Mouse (Mus musculus): ENCODE data around the gene Osbpl7.

Gene Osbpl7

DNA sequence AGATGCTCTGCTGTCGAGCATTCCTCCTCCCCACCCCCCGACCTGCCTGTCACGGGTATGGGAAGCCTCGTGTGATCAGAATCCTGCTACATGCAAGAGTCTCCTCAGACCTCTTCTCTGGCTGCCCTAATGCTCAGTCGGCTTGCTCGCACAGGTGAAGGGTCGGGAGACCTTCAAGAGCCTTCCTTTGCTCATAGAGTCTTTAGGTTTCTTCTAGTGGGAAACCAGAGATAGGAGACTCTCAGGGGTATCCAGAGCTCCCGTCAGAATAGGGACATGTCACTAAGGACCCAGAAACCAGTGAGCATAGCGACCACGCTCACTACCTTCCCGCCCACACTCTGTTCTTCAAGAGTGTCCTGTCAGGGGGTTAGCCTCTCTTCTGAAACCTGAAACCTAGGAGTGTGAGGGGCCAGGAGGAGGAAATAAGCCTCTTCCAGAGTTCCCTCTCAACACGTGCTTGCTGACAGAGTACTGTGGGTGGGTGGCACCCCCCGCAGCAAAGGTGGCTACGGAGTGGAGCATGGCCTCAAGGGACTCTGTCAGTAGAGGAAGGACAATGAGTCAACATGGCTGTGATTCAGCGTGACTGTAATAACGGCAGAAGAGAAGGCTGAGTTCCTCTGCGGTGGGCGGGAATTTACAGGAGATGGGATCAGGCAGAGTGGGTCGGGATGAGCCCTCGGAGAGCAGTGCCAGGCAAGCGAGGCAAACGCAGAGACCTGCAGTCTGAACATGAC, 33.1 kb downstream of the Osbpl7 start:
- DNase-seq (ENCODE audit: low read depth) = no peak

DNA sequence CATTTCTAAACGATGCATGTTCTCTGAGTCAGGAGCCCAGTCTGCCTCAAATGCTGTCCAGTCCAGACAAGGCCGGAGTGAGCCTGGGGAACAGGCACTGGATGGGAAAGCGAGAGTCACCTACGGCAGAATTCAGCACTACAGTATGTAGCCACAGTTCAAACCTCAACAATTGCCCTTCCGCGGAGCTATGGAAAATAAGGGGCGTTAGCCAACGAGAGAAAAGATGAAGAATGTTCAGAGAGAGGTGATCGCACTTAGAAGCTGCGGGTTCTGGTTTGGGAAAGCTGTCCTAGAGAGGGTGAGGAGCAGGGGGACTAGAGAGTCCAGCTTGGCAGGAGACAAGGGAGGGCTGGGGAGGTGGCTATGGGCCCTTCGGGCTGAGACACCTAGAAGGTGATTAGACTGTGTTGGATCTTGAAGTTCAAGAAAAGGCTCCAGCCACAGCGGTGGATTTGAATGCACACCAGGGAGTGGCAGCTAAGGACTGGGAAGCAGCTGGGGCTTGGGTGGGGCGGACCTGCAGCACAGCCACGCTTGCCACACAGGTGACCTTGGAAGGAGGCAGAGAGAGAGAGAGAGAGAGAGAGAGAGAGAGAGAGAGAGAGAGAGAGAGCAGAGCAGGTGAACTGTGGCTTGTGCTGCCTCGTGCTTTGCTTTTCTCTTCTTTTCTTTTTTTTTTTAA, 34.5 kb downstream of the Osbpl7 start:
- no peak for DNase-seq (ENCODE audit: low read depth)

DNA sequence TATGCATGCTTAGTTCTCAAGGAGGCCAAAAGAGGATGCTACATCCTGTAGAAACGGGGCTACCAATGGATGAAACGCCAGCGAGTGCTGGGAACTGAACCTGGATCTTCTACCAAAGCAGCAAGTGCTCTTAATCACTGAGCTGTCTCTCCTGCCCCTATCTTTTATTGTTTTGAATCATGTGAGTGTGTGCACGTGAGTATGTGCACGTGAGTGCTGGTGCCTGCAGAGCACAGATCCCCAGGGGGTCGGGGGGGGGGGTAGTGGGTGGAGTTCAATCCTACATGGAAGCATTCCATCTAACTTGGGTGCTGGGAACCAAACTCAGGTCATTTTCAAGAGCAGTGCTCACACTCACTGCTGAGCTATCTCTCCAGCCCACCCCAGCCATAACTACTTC, 35.9 kb downstream of the Osbpl7 start:
- DNase-seq (ENCODE audit: low read depth) = no peak

DNA sequence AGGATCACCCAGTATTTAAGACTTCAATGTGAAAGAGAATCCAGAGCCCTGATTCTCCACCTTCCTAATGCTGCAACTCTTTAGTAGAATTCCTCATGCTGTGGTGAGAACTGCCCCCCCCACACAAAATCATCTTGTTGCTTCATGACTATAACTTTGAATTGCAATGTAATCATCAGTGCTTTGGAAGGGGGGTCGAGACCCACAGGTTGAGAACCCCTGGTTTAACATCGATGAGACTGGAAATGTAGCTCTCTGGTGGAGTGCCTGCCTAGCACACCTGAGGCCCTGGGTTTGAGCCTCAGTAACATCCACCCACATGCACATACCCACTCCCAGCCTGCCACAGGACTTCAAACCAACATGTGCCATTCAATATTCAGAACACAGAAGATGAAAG, 44.2 kb downstream of the Osbpl7 start:
- DNase-seq (ENCODE audit: low read depth) = no peak

- DNase-seq (ENCODE audit: low read depth) = no peak
Measured at GRCm38 (mm10) chr11:97098791-97099190, 48.4 kb downstream of the Osbpl7 start.

- peak; percentile 33 for DNase-seq (ENCODE audit: low read depth)
Measured at GRCm38 (mm10) chr11:97101722-97102121, 51.3 kb downstream of the Osbpl7 start.

GRCm38 (mm10) chr11:97103163-97104090, 53.0 kb downstream of the Osbpl7 start:
- DNase-seq (ENCODE audit: low read depth) = no peak

GRCm38 (mm10) chr11:97104091-97104483, 53.7 kb downstream of the Osbpl7 start:
- DNase-seq (ENCODE audit: low read depth) = no peak

GRCm38 (mm10) chr11:97108976-97109375, 58.5 kb downstream of the Osbpl7 start:
- DNase-seq (ENCODE audit: low read depth) = no peak

DNA sequence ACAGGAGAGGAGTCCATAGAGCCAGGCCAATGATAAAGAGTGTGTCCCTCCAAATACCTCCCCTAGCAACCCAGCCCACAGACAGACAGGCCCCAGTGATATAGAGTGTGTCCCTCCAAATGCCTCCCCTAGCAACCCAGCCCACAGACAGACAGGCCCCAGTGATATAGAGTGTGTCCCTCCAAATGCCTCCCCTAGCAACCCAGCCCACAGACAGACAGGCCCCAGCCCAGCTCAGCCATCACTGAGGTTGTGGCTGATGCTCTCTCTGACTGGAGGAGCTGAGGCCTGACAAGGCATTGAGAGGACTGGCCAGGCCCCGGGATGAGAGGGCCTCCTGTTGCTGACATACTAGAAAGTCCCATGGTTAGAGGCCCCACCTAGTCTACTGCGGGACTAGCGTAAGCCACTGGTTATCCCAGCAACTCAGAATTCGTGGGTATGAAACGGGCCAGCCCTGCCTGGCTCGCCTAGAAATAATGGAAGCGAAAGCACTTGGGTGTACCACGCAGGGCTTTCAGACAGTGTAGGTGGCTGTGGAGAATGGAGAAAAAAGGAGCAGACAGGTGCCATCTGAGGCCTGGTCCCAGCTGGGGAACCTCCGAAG, 62.2 kb downstream of the Osbpl7 start:
- DNase-seq (ENCODE audit: low read depth) = no peak

- DNase-seq (ENCODE audit: low read depth) = no peak
Measured at GRCm38 (mm10) chr11:97114671-97115601, 64.5 kb downstream of the Osbpl7 start, which contains the start of gene Tbx21. TSS of gene Tbx21 (minus strand) at chr11:97115331.

- DNase-seq (ENCODE audit: low read depth) = no peak
Measured at GRCm38 (mm10) chr11:97115797-97116196, 65.4 kb downstream of the Osbpl7 start.

Data from c-Kit-positive CD71-positive TER-119-negative erythroid progenitor cells, embryonic 14.5 days (primary cell).